Mouse (Mus musculus) MEL (cell line): ENCODE measurements at regions not wholly inside any gene's neighbourhood (a gene's known extent, or its start where the extent isn't known, plus 50 kb on each side); places are given as distances from the start of the nearest gene placed in this dataset.

ENCODE experiments used
- CTCF ChIP-seq, 3 experiments: IDR thresholded peaks in 2 of 3; conservative IDR thresholded peaks in 1 of 3; 2 replicates each; pipeline ENCODE4 v1.5.1; 2011 to 2012; ENCODE audit warnings: low read length in 3 of 3, low read depth in 2 of 3, mild to moderate bottlenecking in 2 of 3, improper control_type of control experiment in 1 of 3, inconsistent platforms in 1 of 3, mixed read lengths in 1 of 3, moderate library complexity in 1 of 3; ENCODE audit not compliant: control insufficient read depth in 1 of 3, insufficient read depth in 1 of 3, poor library complexity in 1 of 3, severe bottlenecking in 1 of 3
- JUND ChIP-seq: IDR thresholded peaks from 2 replicates; pipeline ENCODE4 v1.6.1; 2011; ENCODE audit warnings: low read depth, mild to moderate bottlenecking, improper control_type of control experiment, low read length
- POLR2A ChIP-seq, 2 experiments: IDR thresholded peaks; 2 replicates each; pipeline ENCODE4 v1.6.1; 2011 to 2012; ENCODE audit warnings: low read length in 2 of 2, mild to moderate bottlenecking in 2 of 2, control low read depth in 1 of 2, improper control_type of control experiment in 1 of 2, low read depth in 1 of 2, moderate library complexity in 1 of 2; ENCODE audit not compliant: control insufficient read depth in 1 of 2, insufficient read depth in 1 of 2, poor library complexity in 1 of 2
- RAD21 ChIP-seq: IDR thresholded peaks from 2 replicates; pipeline ENCODE4 v1.6.1; 2011; ENCODE audit warnings: mild to moderate bottlenecking, low read depth, low read length, improper control_type of control experiment
- TBP ChIP-seq: IDR thresholded peaks from 2 replicates; pipeline ENCODE4 v1.8.0; 2011; ENCODE audit warnings: low read depth, low read length, improper control_type of control experiment
- TCF12 ChIP-seq: IDR thresholded peaks from 2 replicates; pipeline ENCODE4 v1.6.1; 2014; ENCODE audit warnings: low read depth, mild to moderate bottlenecking, inconsistent platforms, low read length, improper control_type of control experiment, moderate library complexity
- ZKSCAN1 ChIP-seq: IDR thresholded peaks from 2 replicates; pipeline ENCODE4 v1.6.1; 2012; ENCODE audit warnings: low read depth, mild to moderate bottlenecking, inconsistent platforms, low read length, improper control_type of control experiment, moderate library complexity

DNA sequence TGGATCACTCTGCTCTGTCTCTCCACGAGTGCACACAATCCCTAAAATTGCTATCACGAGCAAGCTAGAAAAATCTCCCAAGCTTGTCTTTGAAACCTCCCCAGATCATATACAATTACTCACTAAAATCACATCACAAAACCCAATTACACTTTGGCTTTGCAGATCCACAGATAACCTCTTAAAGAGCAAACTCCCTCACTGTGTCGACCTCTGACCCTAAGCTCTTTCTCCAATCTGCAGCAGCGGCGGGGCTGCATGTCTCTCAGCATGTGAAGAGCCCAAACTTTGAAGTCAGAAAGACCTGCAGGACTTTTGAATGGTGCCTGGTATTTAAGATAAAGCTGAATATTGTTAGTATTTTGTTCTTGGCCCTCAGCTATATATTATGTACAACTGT, 479.4 kb upstream of the Pitx2 start:
- TF ChIP-seq POLR2A (IDR thresholded peaks at IDR 0.05; ENCODE audit: control insufficient read depth in 1 of 2, insufficient read depth in 1 of 2, low read depth in 1 of 2, low read length in 2 of 2, poor library complexity in 1 of 2): no peak
- TF ChIP-seq RAD21: no peak
- TF ChIP-seq TBP: no peak
- no peak for TF ChIP-seq TCF12
- TF ChIP-seq JUND: no peak
- no peak for TF ChIP-seq ZKSCAN1
- TF ChIP-seq CTCF (IDR thresholded peaks at IDR 0.05 in 2 of 3, conservative IDR thresholded peaks at IDR 0.05 in 1 of 3; ENCODE audit: control insufficient read depth in 1 of 3, insufficient read depth in 1 of 3, low read depth in 2 of 3, low read length in 3 of 3, poor library complexity in 1 of 3, severe bottlenecking in 1 of 3): no peak
